Mouse (Mus musculus): ENCODE results near the gene Rbpj. TPM values are rescaled to one million over a fixed set of nuclear protein-coding genes. Genes with fewer than 3 reads are reported as not detected.

Rbpj gene
- polyA plus RNA-seq, 1 experiment from 2014 or later = 54.7 TPM

DNA sequence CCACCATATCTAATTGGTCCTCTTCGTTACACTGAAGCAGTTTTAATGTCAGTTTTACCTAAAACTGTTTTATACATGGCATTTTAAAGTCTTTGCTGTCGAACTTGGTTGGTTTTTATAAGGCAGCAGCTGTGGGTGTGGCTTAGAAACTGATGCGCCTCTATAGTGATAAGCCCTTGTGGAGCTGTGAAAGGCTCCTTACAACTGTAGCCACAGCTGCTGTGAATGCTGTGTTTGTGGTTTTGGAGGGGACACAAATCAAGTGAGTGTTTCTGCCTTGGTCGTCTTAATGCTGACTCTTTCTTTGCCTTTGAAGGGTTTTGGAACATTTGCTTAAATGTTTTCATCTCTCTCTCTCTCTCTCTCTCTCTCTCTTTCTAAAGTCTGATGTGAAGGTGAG is 139.5 kb downstream of the Rbpj start:
- no peak for DNase-seq (ENCODE audit: low spot score)

DNA sequence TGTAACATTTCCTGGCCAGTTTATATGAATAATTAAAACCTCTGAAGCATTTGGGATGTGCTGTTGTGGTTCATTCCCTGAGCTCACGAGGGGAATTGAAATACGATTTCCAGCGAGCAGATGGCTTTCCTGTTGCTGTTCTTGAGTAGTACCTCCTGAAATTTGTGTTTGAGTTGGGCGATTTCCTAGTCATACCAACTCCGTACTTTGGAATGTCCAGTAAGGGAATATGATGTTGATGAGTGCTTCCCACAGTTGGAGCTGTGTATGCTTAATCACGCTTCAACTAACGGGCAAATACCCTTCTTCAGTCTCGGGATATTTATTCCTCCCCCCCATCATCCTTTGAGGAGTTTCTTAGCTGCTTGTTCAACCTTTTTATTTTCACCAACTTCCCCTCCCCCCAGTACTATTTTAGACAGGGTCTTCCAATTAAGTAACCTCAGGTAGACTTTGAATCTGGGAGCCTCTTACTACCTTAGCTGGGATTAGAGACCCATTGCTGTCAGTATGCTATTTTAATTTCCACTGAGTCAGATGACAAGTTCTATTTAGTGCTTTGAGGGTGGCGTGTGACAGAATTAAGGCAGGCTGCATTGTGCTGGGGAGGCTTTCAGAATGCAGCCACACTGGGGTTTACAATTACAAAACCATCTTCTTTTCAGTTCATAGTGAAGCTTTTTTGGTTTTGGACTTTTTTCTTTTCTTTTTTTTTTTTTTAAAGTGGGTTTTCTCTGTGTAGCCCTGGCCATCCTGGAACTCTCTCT is 141.5 kb downstream of the Rbpj start:
- no peaks in the 10 kb centered on the region for H3K27me3 ChIP-seq (ENCODE audit: control insufficient read depth, insufficient read depth, low read length)
- no peak for ATAC-seq (ENCODE audit: insufficient number of reproducible peaks, low FRiP score, low TSS enrichment, low read depth)
- no peaks in the 10 kb centered on the region for H3K36me3 ChIP-seq (ENCODE audit: control insufficient read depth, insufficient read depth, low read length)
- no peak for DNase-seq (ENCODE audit: low spot score)
- H3K9me3 ChIP-seq (ENCODE audit: control insufficient read depth, low read length) = no peaks in the 10 kb centered on the region
- no peak overlapping the region for H3K9ac ChIP-seq (ENCODE audit: low read length)
- 82% methylated on average over 9 of the region's 9 CpGs for WGBS
- H3K27ac ChIP-seq (replicated peaks; ENCODE audit: low read depth, low read length) = no peak overlapping the region
- H3K4me1 ChIP-seq (ENCODE audit: control insufficient read depth, insufficient read depth, low read length) = no peaks in the 10 kb centered on the region
- H3K4me2 ChIP-seq (ENCODE audit: low read depth, severe bottlenecking) = no peak overlapping the region
- H3K4me3 ChIP-seq (ENCODE audit: low read depth, low read length) = no peak overlapping the region

More for the DNA sequence above, 139.5 kb downstream of the Rbpj start:
- ATAC-seq (ENCODE audit: insufficient number of reproducible peaks, low FRiP score, low TSS enrichment, low read depth) = no peak
- Histone ChIP-seq H3K4me2 (ENCODE audit: low read depth, severe bottlenecking) (no peak overlapping the region), H3K36me3 (ENCODE audit: control insufficient read depth, insufficient read depth, low read length) (no peaks in the 10 kb centered on the region), H3K4me3 (ENCODE audit: low read depth, low read length) (no peak overlapping the region), H3K27me3 (ENCODE audit: control insufficient read depth, insufficient read depth, low read length) (no peaks in the 10 kb centered on the region), H3K4me1 (ENCODE audit: control insufficient read depth, insufficient read depth, low read length) (no peaks in the 10 kb centered on the region), H3K9me3 (ENCODE audit: control insufficient read depth, low read length) (no peaks in the 10 kb centered on the region), H3K27ac (replicated peaks; ENCODE audit: low read depth, low read length) (no peak overlapping the region), H3K9ac (ENCODE audit: low read length) (no peak overlapping the region)
- WGBS = 84% methylated on average over 4 of the region's 4 CpGs

DNA sequence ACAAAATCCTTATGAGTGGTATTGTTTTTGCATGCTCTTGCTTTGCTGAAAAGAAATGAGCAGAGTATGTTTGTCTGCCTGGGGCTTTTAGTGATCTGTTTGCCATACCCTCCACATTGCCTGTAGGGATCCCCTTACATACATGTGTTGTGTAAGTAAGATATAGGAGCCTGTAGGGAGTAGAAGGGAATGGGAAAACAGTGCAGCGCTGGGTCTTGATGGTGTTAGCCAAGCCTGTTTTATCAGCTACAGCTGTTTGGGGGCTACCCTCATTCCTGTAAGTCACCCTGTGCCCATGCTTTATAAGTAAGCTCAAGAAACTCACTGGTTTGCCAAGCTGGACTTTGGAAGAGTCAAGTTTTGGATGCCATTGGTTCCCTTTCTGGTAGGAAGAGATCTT is 152.9 kb downstream of the Rbpj start:
- DNase-seq (ENCODE audit: low spot score) (no peak), ATAC-seq (ENCODE audit: insufficient number of reproducible peaks, low FRiP score, low TSS enrichment, low read depth) (no peak)
- no peaks in the 10 kb centered on the region for H3K36me3 ChIP-seq (ENCODE audit: control insufficient read depth, insufficient read depth, low read length)
- H3K4me1 ChIP-seq (ENCODE audit: control insufficient read depth, insufficient read depth, low read length) = no peaks in the 10 kb centered on the region
- no peak overlapping the region for H3K9ac ChIP-seq (ENCODE audit: low read length)
- H3K27me3 ChIP-seq (ENCODE audit: control insufficient read depth, insufficient read depth, low read length) = no peaks in the 10 kb centered on the region
- WGBS = 73% methylated on average over 1 of the region's 1 CpGs
- H3K27ac ChIP-seq (replicated peaks; ENCODE audit: low read depth, low read length) = no peak overlapping the region
- H3K4me2 ChIP-seq (ENCODE audit: low read depth, severe bottlenecking) = no peak overlapping the region
- H3K9me3 ChIP-seq (ENCODE audit: control insufficient read depth, low read length) = no peaks in the 10 kb centered on the region
- no peak overlapping the region for H3K4me3 ChIP-seq (ENCODE audit: low read depth, low read length)

DNA sequence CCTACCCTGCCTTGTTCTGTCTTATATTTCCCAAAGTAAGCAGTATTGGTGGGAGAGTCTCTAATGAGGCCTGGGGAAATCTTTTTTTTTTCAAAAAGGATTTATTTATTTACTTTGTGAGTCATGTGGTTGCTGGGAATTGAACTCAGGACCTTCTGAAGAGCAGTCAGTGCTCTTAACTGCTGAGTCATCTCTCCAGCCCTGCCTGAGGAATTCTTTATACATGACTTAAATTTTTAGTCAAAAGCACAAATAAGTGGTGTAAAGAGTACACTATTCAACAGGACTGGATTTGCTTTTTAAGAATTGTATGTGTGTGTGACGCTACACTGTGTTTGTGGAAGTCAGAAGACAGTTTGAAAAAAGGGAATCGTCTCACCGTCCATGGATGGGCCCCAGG is 166.1 kb downstream of the Rbpj start:
- H3K4me2 ChIP-seq (ENCODE audit: low read depth, severe bottlenecking) = no peak overlapping the region
- H3K27me3 ChIP-seq (ENCODE audit: control insufficient read depth, insufficient read depth, low read length) = no peaks in the 10 kb centered on the region
- H3K36me3 ChIP-seq (ENCODE audit: control insufficient read depth, insufficient read depth, low read length) = no peaks in the 10 kb centered on the region
- H3K4me1 ChIP-seq (ENCODE audit: control insufficient read depth, insufficient read depth, low read length) = no peaks in the 10 kb centered on the region
- no peak overlapping the region for H3K4me3 ChIP-seq (ENCODE audit: low read depth, low read length)
- no peaks in the 10 kb centered on the region for H3K9me3 ChIP-seq (ENCODE audit: control insufficient read depth, low read length)
- DNase-seq (ENCODE audit: low spot score) (no peak), ATAC-seq (ENCODE audit: insufficient number of reproducible peaks, low FRiP score, low TSS enrichment, low read depth) (no peak)
- H3K9ac ChIP-seq (ENCODE audit: low read length) = no peak overlapping the region
- no peak overlapping the region for H3K27ac ChIP-seq (replicated peaks; ENCODE audit: low read depth, low read length)
- 96% methylated on average over 3 of the region's 3 CpGs for WGBS

DNA sequence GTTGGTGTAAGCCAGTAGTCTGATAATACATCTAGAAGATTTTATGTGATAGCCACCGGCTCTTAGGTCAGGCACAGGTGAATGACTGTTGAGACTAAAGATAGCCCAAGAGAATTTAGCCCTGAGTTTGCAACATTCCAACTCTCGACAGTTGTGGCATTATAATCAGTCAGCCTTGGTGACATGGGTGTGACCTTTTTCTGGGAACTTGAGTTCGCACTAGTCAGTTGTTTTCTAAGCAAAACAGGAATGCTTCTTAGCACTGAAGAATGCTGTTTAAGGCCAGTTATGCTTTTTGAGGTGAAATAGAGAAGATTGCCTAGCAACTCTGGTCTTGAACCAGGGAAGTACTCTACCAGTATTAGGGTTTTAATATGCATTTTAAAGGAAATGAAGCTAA is 170.8 kb downstream of the Rbpj start:
- H3K9me3 ChIP-seq (ENCODE audit: control insufficient read depth, low read length) = no peaks in the 10 kb centered on the region
- DNase-seq (ENCODE audit: low spot score) = no peak
- WGBS = 77% methylated on average over 3 of the region's 3 CpGs
- no peak overlapping the region for H3K27ac ChIP-seq (replicated peaks; ENCODE audit: low read depth, low read length)
- H3K4me2 ChIP-seq (ENCODE audit: low read depth, severe bottlenecking) = no peak overlapping the region
- no peak overlapping the region for H3K4me3 ChIP-seq (ENCODE audit: low read depth, low read length)
- H3K27me3 ChIP-seq (ENCODE audit: control insufficient read depth, insufficient read depth, low read length) = no peaks in the 10 kb centered on the region
- no peak for ATAC-seq (ENCODE audit: insufficient number of reproducible peaks, low FRiP score, low TSS enrichment, low read depth)
- no peak overlapping the region for H3K9ac ChIP-seq (ENCODE audit: low read length)
- H3K4me1 ChIP-seq (ENCODE audit: control insufficient read depth, insufficient read depth, low read length) = no peaks in the 10 kb centered on the region
- H3K36me3 ChIP-seq (ENCODE audit: control insufficient read depth, insufficient read depth, low read length) = no peaks in the 10 kb centered on the region

DNA sequence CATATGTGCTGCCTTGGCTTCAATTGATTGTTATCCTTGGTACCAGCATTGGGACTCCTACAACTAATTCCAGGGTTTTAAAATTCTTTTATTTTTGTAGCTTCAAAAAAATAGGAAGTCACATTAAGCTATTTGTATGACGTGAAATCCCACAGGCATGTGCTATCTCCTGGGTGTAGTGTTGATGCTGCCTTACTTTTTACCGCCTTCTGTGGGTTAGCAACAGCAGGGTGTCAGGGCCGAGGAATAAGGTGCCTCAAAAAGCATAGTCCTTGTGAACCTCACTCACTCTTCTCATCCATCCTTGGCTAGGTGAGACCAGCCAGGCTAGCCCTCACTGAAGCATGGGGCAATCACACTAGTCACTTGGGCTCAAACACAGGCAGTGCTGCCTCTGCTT is 171.3 kb downstream of the Rbpj start:
- no peak overlapping the region for H3K27ac ChIP-seq (replicated peaks; ENCODE audit: low read depth, low read length)
- H3K36me3 ChIP-seq (ENCODE audit: control insufficient read depth, insufficient read depth, low read length) = no peaks in the 10 kb centered on the region
- no peaks in the 10 kb centered on the region for H3K27me3 ChIP-seq (ENCODE audit: control insufficient read depth, insufficient read depth, low read length)
- no peaks in the 10 kb centered on the region for H3K4me1 ChIP-seq (ENCODE audit: control insufficient read depth, insufficient read depth, low read length)
- WGBS = 81% methylated on average over 3 of the region's 3 CpGs
- H3K4me3 ChIP-seq (ENCODE audit: low read depth, low read length) = no peak overlapping the region
- DNase-seq (ENCODE audit: low spot score) (no peak), ATAC-seq (ENCODE audit: insufficient number of reproducible peaks, low FRiP score, low TSS enrichment, low read depth) (no peak)
- no peak overlapping the region for H3K9ac ChIP-seq (ENCODE audit: low read length)
- H3K4me2 ChIP-seq (ENCODE audit: low read depth, severe bottlenecking) = no peak overlapping the region
- H3K9me3 ChIP-seq (ENCODE audit: control insufficient read depth, low read length) = no peaks in the 10 kb centered on the region

DNA sequence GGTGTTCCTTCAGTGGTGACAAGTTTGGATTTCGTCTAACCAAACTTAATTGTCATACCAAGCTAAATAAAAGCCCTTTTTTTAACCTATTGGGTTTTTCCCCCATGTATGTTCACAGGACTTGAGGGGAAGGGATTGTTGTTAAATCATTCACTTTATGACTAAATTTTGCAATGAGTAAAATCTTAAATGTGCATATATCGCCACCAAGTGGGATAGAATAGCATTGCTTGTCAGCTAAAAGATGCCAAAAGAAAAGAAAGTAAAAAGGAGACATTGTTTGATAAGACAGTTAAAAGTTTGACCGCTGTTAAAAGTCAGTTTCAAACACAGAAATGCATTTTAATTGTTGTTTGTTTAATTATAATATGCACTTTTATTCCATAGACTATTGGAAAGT is 172.7 kb downstream of the Rbpj start:
- no peak for ATAC-seq (ENCODE audit: insufficient number of reproducible peaks, low FRiP score, low TSS enrichment, low read depth)
- no peak for DNase-seq (ENCODE audit: low spot score)
- Histone ChIP-seq H3K4me2 (ENCODE audit: low read depth, severe bottlenecking) (no peak overlapping the region), H3K36me3 (ENCODE audit: control insufficient read depth, insufficient read depth, low read length) (no peaks in the 10 kb centered on the region), H3K27ac (replicated peaks; ENCODE audit: low read depth, low read length) (no peak overlapping the region), H3K9me3 (ENCODE audit: control insufficient read depth, low read length) (no peaks in the 10 kb centered on the region), H3K9ac (ENCODE audit: low read length) (no peak overlapping the region), H3K4me3 (ENCODE audit: low read depth, low read length) (no peak overlapping the region), H3K4me1 (ENCODE audit: control insufficient read depth, insufficient read depth, low read length) (no peaks in the 10 kb centered on the region), H3K27me3 (ENCODE audit: control insufficient read depth, insufficient read depth, low read length) (no peaks in the 10 kb centered on the region)
- 83% methylated on average over 3 of the region's 3 CpGs for WGBS

DNA sequence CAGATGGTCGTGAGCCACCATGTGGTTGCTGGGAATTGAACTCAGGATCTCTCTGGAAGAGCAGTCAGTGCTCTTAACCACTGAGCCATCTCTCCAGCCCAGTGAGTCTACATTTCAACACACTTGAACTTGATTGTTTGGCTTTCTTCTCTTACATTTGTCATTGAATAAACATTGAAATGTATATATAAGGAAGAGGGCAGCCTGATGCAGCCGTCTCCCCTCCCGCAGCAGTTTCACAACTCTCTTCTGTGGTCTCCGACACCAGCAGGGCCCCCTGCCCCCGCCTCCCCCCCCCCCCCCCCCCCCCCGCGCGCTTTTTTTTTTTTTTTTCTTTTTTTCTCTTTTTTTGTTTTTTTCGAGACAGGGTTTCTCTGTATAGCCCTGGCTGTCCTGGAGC is 180.7 kb downstream of the Rbpj start:
- H3K4me2 ChIP-seq (ENCODE audit: low read depth, severe bottlenecking) = no peak overlapping the region
- H3K27me3 ChIP-seq (ENCODE audit: control insufficient read depth, insufficient read depth, low read length) = no peaks in the 10 kb centered on the region
- WGBS = 87% methylated on average over 4 of the region's 9 CpGs
- H3K9ac ChIP-seq (ENCODE audit: low read length) = no peak overlapping the region
- no peak overlapping the region for H3K4me3 ChIP-seq (ENCODE audit: low read depth, low read length)
- no peaks in the 10 kb centered on the region; the same call in 1 of the 2 replicates for H3K36me3 ChIP-seq (ENCODE audit: control insufficient read depth, insufficient read depth, low read length)
- H3K9me3 ChIP-seq (ENCODE audit: control insufficient read depth, low read length) = no peaks in the 10 kb centered on the region
- DNase-seq (ENCODE audit: low spot score) = no peak
- H3K4me1 ChIP-seq (ENCODE audit: control insufficient read depth, insufficient read depth, low read length) = no peaks in the 10 kb centered on the region
- no peak overlapping the region for H3K27ac ChIP-seq (replicated peaks; ENCODE audit: low read depth, low read length)
- ATAC-seq (ENCODE audit: insufficient number of reproducible peaks, low FRiP score, low TSS enrichment, low read depth) = no peak

DNA sequence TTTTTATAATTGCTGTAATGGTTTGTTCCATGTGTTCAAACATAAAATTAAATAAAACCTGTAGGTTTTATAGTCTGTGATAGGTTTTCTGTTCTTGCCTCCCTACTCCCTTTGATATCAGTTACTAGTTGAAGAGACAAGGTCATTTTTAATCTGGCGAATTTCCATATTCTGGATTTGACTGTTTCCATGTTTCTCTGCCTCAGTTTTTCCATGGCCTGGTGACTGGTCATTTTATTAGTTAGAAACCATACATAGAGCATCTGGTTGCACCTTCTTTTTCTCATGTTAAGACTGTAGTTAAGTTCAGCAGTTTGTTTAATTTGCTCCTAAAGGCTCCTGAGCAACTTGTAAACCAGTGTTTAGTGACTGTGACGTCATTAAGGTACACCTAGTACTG is 181.4 kb downstream of the Rbpj start:
- Histone ChIP-seq H3K36me3 (ENCODE audit: control insufficient read depth, insufficient read depth, low read length) (peaks cover 4% of the 10 kb centered on the region; the same call in 1 of the 2 replicates), H3K4me2 (ENCODE audit: low read depth, severe bottlenecking) (no peak overlapping the region), H3K27me3 (ENCODE audit: control insufficient read depth, insufficient read depth, low read length) (no peaks in the 10 kb centered on the region), H3K27ac (replicated peaks; ENCODE audit: low read depth, low read length) (no peak overlapping the region), H3K4me1 (ENCODE audit: control insufficient read depth, insufficient read depth, low read length) (no peaks in the 10 kb centered on the region), H3K4me3 (ENCODE audit: low read depth, low read length) (no peak overlapping the region), H3K9me3 (ENCODE audit: control insufficient read depth, low read length) (no peaks in the 10 kb centered on the region), H3K9ac (ENCODE audit: low read length) (no peak overlapping the region)
- no peak for ATAC-seq (ENCODE audit: insufficient number of reproducible peaks, low FRiP score, low TSS enrichment, low read depth)
- DNase-seq (ENCODE audit: low spot score) = no peak
- 85% methylated on average over 2 of the region's 2 CpGs for WGBS
